Mouse (Mus musculus): ENCODE results near the gene Ttc12.

Gene Ttc12

GRCm38 (mm10) chr9:49488912-49489895, 3.2 kb upstream of the Ttc12 start:
- DNase-seq (ENCODE audit: low spot score): peak; percentile 92

GRCm38 (mm10) chr9:49488258-49488657, 2.2 kb upstream of the Ttc12 start:
- DNase-seq (ENCODE audit: low spot score): no peak

GRCm38 (mm10) chr9:49487657-49487943, 1.6 kb upstream of the Ttc12 start:
- no peak for DNase-seq (ENCODE audit: low spot score)

- no peak for DNase-seq (ENCODE audit: low spot score)
These were observed 1.0 kb upstream of the Ttc12 start for GRCm38 (mm10) chr9:49486805-49487656.

GRCm38 (mm10) chr9:49485250-49485891, 654 bp downstream of the Ttc12 start:
- DNase-seq (ENCODE audit: low spot score): no peak

- no peak for DNase-seq (ENCODE audit: low spot score)
These were observed 2.7 kb downstream of the Ttc12 start for GRCm38 (mm10) chr9:49483316-49483715.

- DNase-seq (ENCODE audit: low spot score): no peak
These were observed 13.9 kb downstream of the Ttc12 start for GRCm38 (mm10) chr9:49472126-49472525.

- no peak for DNase-seq (ENCODE audit: low spot score)
These were observed 15.1 kb downstream of the Ttc12 start for GRCm38 (mm10) chr9:49470946-49471345.

GRCm38 (mm10) chr9:49470006-49470405, 16.0 kb downstream of the Ttc12 start:
- no peak for DNase-seq (ENCODE audit: low spot score)

- no peak for DNase-seq (ENCODE audit: low spot score)
These were observed 29.9 kb downstream of the Ttc12 start for GRCm38 (mm10) chr9:49456136-49456535.

GRCm38 (mm10) chr9:49452396-49452795, 33.6 kb downstream of the Ttc12 start:
- no peak for DNase-seq (ENCODE audit: low spot score)

GRCm38 (mm10) chr9:49450491-49450890, 35.5 kb downstream of the Ttc12 start:
- no peak for DNase-seq (ENCODE audit: low spot score)

- no peak for DNase-seq (ENCODE audit: low spot score)
These were observed 43.4 kb downstream of the Ttc12 start for GRCm38 (mm10) chr9:49442621-49443020.

GRCm38 (mm10) chr9:49427478-49427877, 58.5 kb downstream of the Ttc12 start:
- no peak for DNase-seq (ENCODE audit: low spot score)

- no peak for DNase-seq (ENCODE audit: low spot score)
These were observed 59.1 kb downstream of the Ttc12 start, which contains the start of gene Ankk1 for GRCm38 (mm10) chr9:49426921-49427320. Gene Ankk1 (minus strand): TSS chr9:49427021.

GRCm38 (mm10) chr9:49425585-49425984, 60.4 kb downstream of the Ttc12 start:
- no peak for DNase-seq (ENCODE audit: low spot score)

- DNase-seq (ENCODE audit: low spot score): no peak
These were observed 62.2 kb downstream of the Ttc12 start for GRCm38 (mm10) chr9:49423866-49424265.

GRCm38 (mm10) chr9:49410621-49411020, 75.4 kb downstream of the Ttc12 start:
- no peak for DNase-seq (ENCODE audit: low spot score)

GRCm38 (mm10) chr9:49407028-49407427, 79.0 kb downstream of the Ttc12 start:
- no peak for DNase-seq (ENCODE audit: low spot score)

- no peak for DNase-seq (ENCODE audit: low spot score)
These were observed 82.3 kb downstream of the Ttc12 start for GRCm38 (mm10) chr9:49403711-49404110.

- no peak for DNase-seq (ENCODE audit: low spot score)
These were observed 90.0 kb downstream of the Ttc12 start for GRCm38 (mm10) chr9:49396006-49396405.

- no peak for DNase-seq (ENCODE audit: low spot score)
These were observed 93.8 kb downstream of the Ttc12 start for GRCm38 (mm10) chr9:49392242-49392641.
